Mouse (Mus musculus) olfactory bulb, adult 2 months (tissue): ENCODE data around the gene Zc3h8. TPM values are rescaled to one million over a fixed set of nuclear protein-coding genes. Genes with fewer than 3 reads are reported as not detected.

ENCODE experiments used
- H3K27ac ChIP-seq: fragments of 200-500 bp; 2 replicates; pipeline ENCODE4 v1.5.1; 2012; ENCODE audit warnings: low read depth, low read length; ENCODE audit not compliant: insufficient read depth
- H3K4me1 ChIP-seq: fragments of 200-500 bp; 2 replicates; pipeline ENCODE4 v1.6.1; 2012; ENCODE audit warnings: low read length; ENCODE audit not compliant: control insufficient read depth, insufficient read depth
- H3K4me3 ChIP-seq: fragments of 200-500 bp; 2 replicates; pipeline ENCODE4 v1.5.1; 2012; ENCODE audit warnings: mild to moderate bottlenecking, low read depth, low read length, moderate library complexity; ENCODE audit not compliant: insufficient read depth
- CTCF ChIP-seq: fragments of 200-500 bp; IDR thresholded peaks from 2 replicates; pipeline ENCODE4 v1.5.1; 2012; ENCODE audit warnings: low read depth, mild to moderate bottlenecking, low read length, moderate library complexity; ENCODE audit not compliant: insufficient read depth
- POLR2A ChIP-seq: fragments of 200-500 bp; IDR thresholded peaks from 2 replicates; pipeline ENCODE4 v1.6.1; 2012; ENCODE audit warnings: mild to moderate bottlenecking, low read depth, low read length, moderate library complexity; ENCODE audit not compliant: insufficient read depth
- WGBS: fragments of 180-500 bp; shearing (Covaris S2); methylation state at CpG from one replicate; pipeline ENCODE4 v1.1.7; 2018; 5-methylcytosine and 5-hydroxymethylcytosine counted together
- polyA plus RNA-seq: library from polyadenylated mRNA; stranded (reverse); fragments of >200 nt; gene quantifications from 2 replicates; pipeline ENCODE4 v1.2.4, GENCODE M21; 2012; ENCODE audit warnings: low replicate concordance; ENCODE audit not compliant: missing spikeins, insufficient read depth, insufficient read length

The Zc3h8 gene
- not detected in 2 replicates for polyA plus RNA-seq

DNA sequence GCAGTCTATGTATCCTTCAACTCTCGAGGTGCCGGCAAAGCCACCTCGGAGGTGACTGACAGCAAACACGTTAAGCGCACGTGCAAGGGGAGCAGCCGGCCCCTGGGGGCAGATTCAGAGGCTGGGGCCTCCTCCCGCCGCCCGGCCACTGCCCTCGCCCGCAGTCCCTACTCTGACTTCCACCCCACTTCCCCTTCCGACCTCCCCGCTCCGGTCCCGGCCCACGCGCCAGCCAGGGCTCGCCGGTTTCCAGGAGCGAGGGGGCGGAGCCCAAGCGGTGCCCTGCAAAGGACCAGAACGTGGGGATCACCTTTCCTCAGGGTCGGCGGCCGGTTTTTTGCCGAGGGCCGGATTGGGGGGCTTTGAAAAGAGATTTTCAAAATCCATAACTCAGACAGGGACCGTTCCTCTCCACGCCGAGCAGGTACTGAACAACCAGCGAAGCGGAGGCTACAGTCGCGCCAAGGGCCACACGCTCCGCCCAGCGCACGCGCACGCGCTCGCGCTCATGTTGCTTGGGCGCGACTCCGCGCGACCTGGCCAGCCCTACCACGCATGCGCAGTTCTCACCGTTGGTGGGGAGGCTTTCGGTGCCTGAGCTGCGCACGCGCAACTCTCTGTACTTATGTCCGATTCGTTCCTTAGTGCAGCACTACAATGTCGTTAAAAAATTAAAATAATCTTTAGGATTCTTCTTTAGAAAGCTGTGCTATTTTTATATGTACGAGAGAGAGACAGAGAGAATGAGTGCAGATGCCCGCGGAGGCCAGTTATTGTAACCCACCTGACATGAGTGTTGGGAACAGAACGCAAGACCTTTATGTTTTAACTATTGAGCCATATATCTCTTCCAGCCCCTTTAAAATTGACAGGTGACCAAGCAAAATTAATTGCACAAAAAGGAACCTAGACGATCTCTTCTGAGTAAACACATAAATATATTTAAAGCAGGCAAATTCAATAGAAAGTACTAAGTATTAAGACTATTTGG is at the start of gene Zc3h8:
TSS of gene Zc3h8 (minus strand) at position 540 of the 991 bp plus-strand sequence.
- Histone ChIP-seq H3K4me1 (no peaks in the 10 kb centered on the region), H3K27ac (peak within 1 kb of the TSS; percentile 46; the same call in 1 of the 2 replicates), H3K4me3 (peak within 1 kb of the TSS; percentile 89)
- WGBS = 1% methylated on average over 65 of the region's 65 CpGs
- TF ChIP-seq CTCF (no peak), POLR2A (peak; percentile 97)

DNA sequence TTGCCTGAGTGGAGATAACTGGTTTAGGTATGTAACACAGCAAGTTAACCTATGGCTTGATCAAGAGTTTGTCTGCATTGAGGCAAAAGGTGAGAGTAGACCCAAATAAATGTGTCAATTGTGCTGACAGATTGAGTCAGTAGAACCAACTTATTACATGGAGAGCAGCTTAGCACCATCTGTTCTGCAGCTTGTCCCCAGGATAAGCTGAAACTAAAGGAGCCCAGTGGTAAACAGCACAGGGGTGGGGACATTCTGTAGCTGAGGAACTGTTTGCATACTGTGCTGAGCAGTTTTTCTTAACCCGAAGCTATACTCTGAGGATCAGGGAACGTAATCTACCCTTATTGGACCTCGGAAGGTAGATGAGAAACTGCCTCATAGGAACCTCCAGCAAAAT is 40.9 kb upstream of the Zc3h8 start:
- H3K4me3 ChIP-seq = no peak overlapping the region
- TF ChIP-seq CTCF (no peak), POLR2A (no peak)
- no peak overlapping the region for H3K27ac ChIP-seq
- H3K4me1 ChIP-seq = no peaks in the 10 kb centered on the region
- 92% methylated on average over 3 of the region's 3 CpGs for WGBS

DNA sequence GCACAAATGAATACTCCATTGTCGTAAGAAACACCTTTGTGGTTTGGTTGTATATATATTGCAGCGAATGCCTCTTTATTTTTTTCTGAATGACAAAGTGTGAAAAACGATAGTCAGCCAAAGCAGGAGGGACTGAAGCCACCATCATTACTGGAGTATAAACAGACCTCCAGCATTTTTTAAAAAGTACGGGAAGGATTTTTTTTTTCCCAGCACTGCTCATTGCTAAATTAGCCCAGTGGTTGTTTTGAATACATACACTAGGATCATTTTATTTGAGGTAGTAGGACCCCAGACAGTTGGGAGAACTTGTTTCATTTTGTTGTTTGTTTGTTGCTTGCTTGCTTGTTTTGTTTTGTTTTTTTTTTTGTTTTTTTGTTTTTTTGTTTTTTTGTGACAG is 31.7 kb upstream of the Zc3h8 start:
- Histone ChIP-seq H3K4me1 (no peaks in the 10 kb centered on the region), H3K27ac (no peak overlapping the region), H3K4me3 (no peak overlapping the region)
- TF ChIP-seq POLR2A (no peak), CTCF (no peak)
- WGBS = 63% methylated on average over 4 of the region's 4 CpGs

GRCm38 (mm10) chr2:128972301-128972700 is 28.4 kb upstream of the Zc3h8 start:
- H3K4me1 ChIP-seq = no peaks in the 10 kb centered on the region
- no peak overlapping the region for H3K27ac ChIP-seq
- no peak for TF ChIP-seq POLR2A
- H3K4me3 ChIP-seq = no peak overlapping the region

DNA sequence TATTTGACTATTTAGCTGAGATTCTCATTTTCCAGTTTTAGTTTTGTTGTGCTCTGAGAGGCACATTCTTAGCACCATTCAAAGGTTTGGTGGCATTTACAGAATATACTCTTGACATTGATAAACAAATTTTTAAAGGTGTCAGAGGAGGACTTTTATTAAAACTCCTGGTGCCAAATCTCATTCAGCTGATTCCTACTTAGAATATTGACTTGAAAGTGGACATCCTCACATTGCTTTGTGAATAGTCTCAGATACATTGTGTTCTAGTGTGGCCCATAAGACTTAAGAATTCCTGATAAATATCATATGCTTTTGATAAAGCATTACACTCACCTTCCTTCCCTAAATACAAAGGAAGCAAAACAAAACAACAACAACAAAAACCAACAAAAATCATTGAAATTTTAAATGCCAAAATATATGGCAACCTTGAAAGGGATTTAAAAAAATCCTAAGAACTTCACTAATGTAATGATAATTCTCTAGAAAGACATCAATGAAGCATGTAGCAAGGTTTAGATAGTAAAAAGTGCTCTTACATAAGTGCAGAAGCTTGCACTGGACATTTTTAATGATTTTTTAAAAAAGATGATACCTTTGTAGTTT is 24.7 kb upstream of the Zc3h8 start:
- H3K27ac ChIP-seq = no peak overlapping the region
- peaks cover 2% of the 10 kb centered on the region; the same call in 1 of the 2 replicates for H3K4me1 ChIP-seq
- H3K4me3 ChIP-seq = no peak overlapping the region
- no peak for TF ChIP-seq POLR2A
- no peak for TF ChIP-seq CTCF

DNA sequence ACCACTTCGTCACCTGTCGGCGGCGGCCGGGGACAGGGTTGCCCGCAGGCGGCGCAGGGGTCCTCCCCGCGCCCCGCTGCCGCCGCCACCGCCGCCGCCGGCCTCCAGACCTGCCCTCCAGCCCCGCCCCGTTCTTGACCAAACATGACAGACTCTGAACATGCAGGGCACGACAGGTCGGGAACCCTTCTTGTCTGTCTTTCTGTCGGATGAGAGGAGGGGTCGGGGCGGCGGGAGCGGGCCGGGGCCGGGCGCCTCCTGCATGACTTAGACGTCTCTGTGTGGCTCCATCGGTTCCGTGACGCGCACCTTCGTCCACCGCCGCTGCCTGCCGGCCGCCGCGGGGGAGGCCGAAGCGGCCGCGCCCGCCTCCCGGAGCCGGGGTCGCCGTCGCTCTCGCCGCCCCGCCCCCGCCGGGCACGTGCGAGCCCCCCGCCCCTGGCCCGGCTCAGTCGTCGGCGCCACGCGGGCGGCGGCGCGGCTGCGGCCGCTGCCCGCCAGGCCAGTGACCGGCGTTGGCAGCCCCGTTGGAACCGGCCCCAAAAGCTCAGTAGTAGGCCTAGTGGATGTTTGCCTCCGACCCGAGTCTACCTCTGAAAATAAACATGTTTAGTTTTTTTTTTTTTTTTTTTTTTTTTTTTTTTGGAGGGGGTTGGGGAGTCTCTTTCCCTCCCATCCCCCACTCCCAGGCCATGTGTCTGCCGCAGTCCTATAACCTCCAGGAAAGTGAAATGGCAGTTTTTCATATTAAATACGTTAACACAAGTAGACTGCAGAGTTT is 24.0 kb upstream of the Zc3h8 start, which contains the start of gene Gm10762:
TSS of gene Gm10762 (minus strand) at position 65 of the 781 bp plus-strand sequence.
- WGBS = 3% methylated on average over 80 of the region's 80 CpGs
- Histone ChIP-seq H3K27ac (peak within 1 kb of the TSS; percentile 100), H3K4me3 (peak within 1 kb of the TSS; percentile 91), H3K4me1 (peaks cover 2% of the 10 kb centered on the region; the same call in 1 of the 2 replicates)
- TF ChIP-seq CTCF = no peak
- TF ChIP-seq POLR2A = 0 out of 2 replicates have a peak, but pooled peaks have one; percentile 26

- H3K4me3 ChIP-seq = peak within 1 kb of the TSS; percentile 91
- under 1% methylated on average over 65 of the region's 65 CpGs for WGBS
- H3K27ac ChIP-seq = peak within 1 kb of the TSS; percentile 100
- H3K4me1 ChIP-seq = peaks cover 2% of the 10 kb centered on the region; the same call in 1 of the 2 replicates
- TF ChIP-seq CTCF (no peak), POLR2A (peak; percentile 90)
Observed at GRCm38 (mm10) chr2:128966641-128967580, 23.0 kb upstream of the Zc3h8 start, which contains the start of gene Zc3h6. TSS of gene Zc3h6 (plus strand) at chr2:128967402.

- 3% methylated on average over 6 of the region's 6 CpGs for WGBS
- TF ChIP-seq CTCF = no peak
- TF ChIP-seq POLR2A = no peak
- no peak overlapping the region for H3K4me3 ChIP-seq
- no peak overlapping the region for H3K27ac ChIP-seq
- peaks cover 2% of the 10 kb centered on the region; the same call in 1 of the 2 replicates for H3K4me1 ChIP-seq
Observed at GRCm38 (mm10) chr2:128966236-128966635, 22.4 kb upstream of the Zc3h8 start.
